25 mouse cellular contexts compared by ENCODE assay signal in genomic region chr8:12264996-12265395, GRCm38 (mm10). TPM values are rescaled to one million over a fixed set of nuclear protein-coding genes. Genes with fewer than 3 reads are reported as not detected.
"Had no signal": no experiment of that assay in that cellular context is flagged by ENCODE, and none has a peak within 500 bp of the region (broad histone marks: within the 10 kb centered on the region; RNA-seq: fewer than 3 reads in every experiment).

No protein-coding gene starts in this region.

- H3K9ac ChIP-seq: lung, embryonic 14.5 days; midbrain, embryonic 12.5 days; midbrain, embryonic 15.5 days; neural tube, embryonic 13.5 days; neural tube, embryonic 15.5 days had no signal

- H3K36me3 ChIP-seq: midbrain, embryonic 12.5 days; midbrain, embryonic 15.5 days; neural tube, embryonic 13.5 days; neural tube, embryonic 15.5 days had no signal

- H3K4me1 ChIP-seq: neural tube, embryonic 13.5 days had no signal

- H3K4me3 ChIP-seq: midbrain, embryonic 12.5 days; midbrain, embryonic 15.5 days; myocyte; neural tube, embryonic 13.5 days; neural tube, embryonic 15.5 days had no signal

- ATAC-seq: midbrain, embryonic 15.5 days had no signal

- H3K27ac ChIP-seq: midbrain, embryonic 12.5 days; midbrain, embryonic 15.5 days; neural tube, embryonic 13.5 days; neural tube, embryonic 15.5 days had no signal

- DNase-seq: lung, adult 18-20 months; lung, embryonic 14.5 days; lung, postnatal 10 days; lung, postnatal 4 days; retina, postnatal 1 day; right cerebral cortex, adult 18-20 months; right cerebral cortex, postnatal 25 days; right cerebral cortex, postnatal 4 days; spleen, adult 18-20 months; thymus, adult 18-20 months; thymus, postnatal 14 days; thymus, postnatal 36 days had no signal

- H3K9me3 ChIP-seq: midbrain, embryonic 12.5 days; midbrain, embryonic 15.5 days; neural tube, embryonic 13.5 days; neural tube, embryonic 15.5 days had no signal

- H3K4me2 ChIP-seq: lung, embryonic 14.5 days; midbrain, embryonic 12.5 days; midbrain, embryonic 15.5 days; neural tube, embryonic 13.5 days; neural tube, embryonic 15.5 days had no signal

RNA-seq across cellular contexts. Expression of gene A230072I06Rik, which starts 13.6 kb away (rescaled TPM):
- total RNA-seq: megakaryocyte, adult 5-6 weeks; megakaryocyte-erythroid progenitor cell, adult 5-6 weeks had no signal
- polyA plus RNA-seq: liver, embryonic 16.5 days; lung, embryonic 14.5 days; lung, embryonic 16.5 days; myocyte; neural tube, embryonic 11.5 days; neural tube, embryonic 13.5 days; neural tube, embryonic 15.5 days; small intestine, adult 2 months; stomach, embryonic 14.5 days; thymus, postnatal 0 days had no signal
